Mouse (Mus musculus) liver, embryonic 14.5 days (tissue): ENCODE measurements at regions not wholly inside any gene's neighbourhood (a gene's known extent, or its start where the extent isn't known, plus 50 kb on each side); places are given as distances from the start of the nearest gene placed in this dataset.

Source experiments
- CTCF ChIP-seq: IDR thresholded peaks from 2 replicates; pipeline ENCODE4 v1.5.1; 2016; ENCODE audit warnings: antibody characterized with exemption, low read depth, control low read depth
- EP300 ChIP-seq: IDR thresholded peaks from 2 replicates; pipeline ENCODE4 v1.6.1; 2016; ENCODE audit warnings: antibody characterized with exemption, low read depth

- no peak for TF ChIP-seq CTCF
- TF ChIP-seq EP300 = no peak
Observed at GRCm38 (mm10) chr19:14894875-14895274, 297.0 kb upstream of the Tle4 start.
